Mouse (Mus musculus): ENCODE data around the gene Coro7. TPM values are rescaled to one million over a fixed set of nuclear protein-coding genes. Genes with fewer than 3 reads are reported as not detected.

Coro7 gene
- polyA plus RNA-seq, 1 experiment from 2014 or later: 14.4 TPM

GRCm38 (mm10) chr16:4670317-4670716 lies 9.3 kb downstream of the Coro7 start:
- H3K27me3 ChIP-seq (ENCODE audit: control insufficient read depth, insufficient read depth, low read length): no peaks in the 10 kb centered on the region
- H3K9ac ChIP-seq (ENCODE audit: low read depth, low read length): no peak overlapping the region
- WGBS: 84% methylated on average over 5 of the region's 5 CpGs
- no peak overlapping the region for H3K27ac ChIP-seq (ENCODE audit: low read depth, low read length)
- no peaks in the 10 kb centered on the region for H3K36me3 ChIP-seq (ENCODE audit: control insufficient read depth, insufficient read depth, low read length)
- H3K9me3 ChIP-seq (ENCODE audit: control insufficient read depth, low read length): no peaks in the 10 kb centered on the region
- no peak for DNase-seq (ENCODE audit: low spot score)
- H3K4me1 ChIP-seq (replicated peaks; ENCODE audit: control insufficient read depth, insufficient read depth, low read length): no peaks in the 10 kb centered on the region
- no peak overlapping the region for H3K4me3 ChIP-seq (ENCODE audit: low read depth, low read length)
- ATAC-seq (ENCODE audit: low FRiP score): no peak
- no peak overlapping the region for H3K4me2 ChIP-seq (replicated peaks; ENCODE audit: low read depth, low read length)

- Histone ChIP-seq H3K9ac (ENCODE audit: low read depth, low read length) (no peak overlapping the region), H3K4me2 (replicated peaks; ENCODE audit: low read depth, low read length) (no peak overlapping the region), H3K27me3 (ENCODE audit: control insufficient read depth, insufficient read depth, low read length) (no peaks in the 10 kb centered on the region), H3K4me3 (ENCODE audit: low read depth, low read length) (no peak overlapping the region), H3K36me3 (ENCODE audit: control insufficient read depth, insufficient read depth, low read length) (no peaks in the 10 kb centered on the region), H3K27ac (ENCODE audit: low read depth, low read length) (no peak overlapping the region), H3K4me1 (replicated peaks; ENCODE audit: control insufficient read depth, insufficient read depth, low read length) (no peaks in the 10 kb centered on the region), H3K9me3 (ENCODE audit: control insufficient read depth, low read length) (no peaks in the 10 kb centered on the region)
- 29% methylated on average over 3 of the region's 3 CpGs for WGBS
- DNase-seq (ENCODE audit: low spot score) (peak; percentile 93), ATAC-seq (ENCODE audit: low FRiP score) (peak; percentile 71)
These were observed 12.3 kb downstream of the Coro7 start for GRCm38 (mm10) chr16:4667190-4667808.

GRCm38 (mm10) chr16:4665726-4666125 lies 13.9 kb downstream of the Coro7 start:
- no peaks in the 10 kb centered on the region for H3K4me1 ChIP-seq (replicated peaks; ENCODE audit: control insufficient read depth, insufficient read depth, low read length)
- 100% methylated on average over 2 of the region's 2 CpGs for WGBS
- H3K4me3 ChIP-seq (ENCODE audit: low read depth, low read length): no peak overlapping the region
- no peaks in the 10 kb centered on the region for H3K9me3 ChIP-seq (ENCODE audit: control insufficient read depth, low read length)
- no peaks in the 10 kb centered on the region for H3K27me3 ChIP-seq (ENCODE audit: control insufficient read depth, insufficient read depth, low read length)
- H3K36me3 ChIP-seq (ENCODE audit: control insufficient read depth, insufficient read depth, low read length): no peaks in the 10 kb centered on the region
- ATAC-seq (ENCODE audit: low FRiP score): no peak
- no peak for DNase-seq (ENCODE audit: low spot score)
- no peak overlapping the region for H3K27ac ChIP-seq (ENCODE audit: low read depth, low read length)
- H3K9ac ChIP-seq (ENCODE audit: low read depth, low read length): no peak overlapping the region
- no peak overlapping the region for H3K4me2 ChIP-seq (replicated peaks; ENCODE audit: low read depth, low read length)

- no peak overlapping the region for H3K4me2 ChIP-seq (replicated peaks; ENCODE audit: low read depth, low read length)
- ATAC-seq (ENCODE audit: low FRiP score) (no peak), DNase-seq (ENCODE audit: low spot score) (no peak)
- 0 out of 2 replicates have a peak, but pooled peaks cover 2% of the 10 kb centered on the region for H3K36me3 ChIP-seq (ENCODE audit: control insufficient read depth, insufficient read depth, low read length)
- no peaks in the 10 kb centered on the region for H3K9me3 ChIP-seq (ENCODE audit: control insufficient read depth, low read length)
- no peak overlapping the region for H3K9ac ChIP-seq (ENCODE audit: low read depth, low read length)
- H3K27me3 ChIP-seq (ENCODE audit: control insufficient read depth, insufficient read depth, low read length): no peaks in the 10 kb centered on the region
- no peaks in the 10 kb centered on the region for H3K4me1 ChIP-seq (replicated peaks; ENCODE audit: control insufficient read depth, insufficient read depth, low read length)
- 88% methylated on average over 2 of the region's 2 CpGs for WGBS
- no peak overlapping the region for H3K27ac ChIP-seq (ENCODE audit: low read depth, low read length)
- no peak overlapping the region for H3K4me3 ChIP-seq (ENCODE audit: low read depth, low read length)
These were observed 15.8 kb downstream of the Coro7 start for GRCm38 (mm10) chr16:4663806-4664205.

- Histone ChIP-seq H3K9me3 (ENCODE audit: control insufficient read depth, low read length) (no peaks in the 10 kb centered on the region), H3K4me3 (ENCODE audit: low read depth, low read length) (no peak overlapping the region), H3K4me1 (replicated peaks; ENCODE audit: control insufficient read depth, insufficient read depth, low read length) (no peaks in the 10 kb centered on the region), H3K4me2 (replicated peaks; ENCODE audit: low read depth, low read length) (no peak overlapping the region), H3K27me3 (ENCODE audit: control insufficient read depth, insufficient read depth, low read length) (no peaks in the 10 kb centered on the region), H3K9ac (ENCODE audit: low read depth, low read length) (no peak overlapping the region), H3K36me3 (ENCODE audit: control insufficient read depth, insufficient read depth, low read length) (0 out of 2 replicates have a peak, but pooled peaks cover 2% of the 10 kb centered on the region), H3K27ac (ENCODE audit: low read depth, low read length) (no peak overlapping the region)
- DNase-seq (ENCODE audit: low spot score) (no peak), ATAC-seq (ENCODE audit: low FRiP score) (no peak)
- WGBS: 78% methylated on average over 2 of the region's 2 CpGs
These were observed 18.0 kb downstream of the Coro7 start for GRCm38 (mm10) chr16:4661605-4662004.

- Histone ChIP-seq H3K27me3 (ENCODE audit: control insufficient read depth, insufficient read depth, low read length) (no peaks in the 10 kb centered on the region), H3K36me3 (ENCODE audit: control insufficient read depth, insufficient read depth, low read length) (0 out of 2 replicates have a peak, but pooled peaks cover 2% of the 10 kb centered on the region), H3K27ac (ENCODE audit: low read depth, low read length) (no peak overlapping the region), H3K4me3 (ENCODE audit: low read depth, low read length) (no peak overlapping the region), H3K4me2 (replicated peaks; ENCODE audit: low read depth, low read length) (no peak overlapping the region), H3K9me3 (ENCODE audit: control insufficient read depth, low read length) (no peaks in the 10 kb centered on the region), H3K9ac (ENCODE audit: low read depth, low read length) (no peak overlapping the region), H3K4me1 (replicated peaks; ENCODE audit: control insufficient read depth, insufficient read depth, low read length) (no peaks in the 10 kb centered on the region)
- 13% methylated on average over 2 of the region's 2 CpGs for WGBS
- no peak for ATAC-seq (ENCODE audit: low FRiP score)
- no peak for DNase-seq (ENCODE audit: low spot score)
These were observed 20.3 kb downstream of the Coro7 start for GRCm38 (mm10) chr16:4659326-4659725.

- H3K4me3 ChIP-seq (ENCODE audit: low read depth, low read length): no peak overlapping the region
- DNase-seq (ENCODE audit: low spot score) (peak; percentile 55), ATAC-seq (ENCODE audit: low FRiP score) (no peak)
- H3K27me3 ChIP-seq (ENCODE audit: control insufficient read depth, insufficient read depth, low read length): no peaks in the 10 kb centered on the region
- 0 out of 2 replicates have a peak, but pooled peaks cover 2% of the 10 kb centered on the region for H3K36me3 ChIP-seq (ENCODE audit: control insufficient read depth, insufficient read depth, low read length)
- H3K4me2 ChIP-seq (replicated peaks; ENCODE audit: low read depth, low read length): no peak overlapping the region
- no peak overlapping the region for H3K27ac ChIP-seq (ENCODE audit: low read depth, low read length)
- 26% methylated on average over 11 of the region's 11 CpGs for WGBS
- no peak overlapping the region for H3K9ac ChIP-seq (ENCODE audit: low read depth, low read length)
- no peaks in the 10 kb centered on the region for H3K4me1 ChIP-seq (replicated peaks; ENCODE audit: control insufficient read depth, insufficient read depth, low read length)
- no peaks in the 10 kb centered on the region for H3K9me3 ChIP-seq (ENCODE audit: control insufficient read depth, low read length)
These were observed 20.8 kb downstream of the Coro7 start for GRCm38 (mm10) chr16:4658781-4659245.

- H3K27me3 ChIP-seq (ENCODE audit: control insufficient read depth, insufficient read depth, low read length): no peaks in the 10 kb centered on the region
- H3K36me3 ChIP-seq (ENCODE audit: control insufficient read depth, insufficient read depth, low read length): 0 out of 2 replicates have a peak, but pooled peaks cover 2% of the 10 kb centered on the region
- H3K4me1 ChIP-seq (replicated peaks; ENCODE audit: control insufficient read depth, insufficient read depth, low read length): no peaks in the 10 kb centered on the region
- H3K27ac ChIP-seq (ENCODE audit: low read depth, low read length): no peak overlapping the region
- DNase-seq (ENCODE audit: low spot score) (no peak), ATAC-seq (ENCODE audit: low FRiP score) (no peak)
- no peak overlapping the region for H3K9ac ChIP-seq (ENCODE audit: low read depth, low read length)
- WGBS: 67% methylated on average over 9 of the region's 9 CpGs
- no peak overlapping the region for H3K4me2 ChIP-seq (replicated peaks; ENCODE audit: low read depth, low read length)
- H3K9me3 ChIP-seq (ENCODE audit: control insufficient read depth, low read length): no peaks in the 10 kb centered on the region
- no peak overlapping the region for H3K4me3 ChIP-seq (ENCODE audit: low read depth, low read length)
These were observed 23.0 kb downstream of the Coro7 start for GRCm38 (mm10) chr16:4656571-4657081.
